Mouse (Mus musculus) granulocyte monocyte progenitor cell, adult 5-6 weeks (primary cell): Measurements from ENCODE around the gene Lamtor1. TPM values are rescaled to one million over a fixed set of nuclear protein-coding genes. Genes with fewer than 3 reads are reported as not detected.
A peak's percentile ranks its signal among the peaks of the same experiment; 100 is the strongest.
"Not testable (repeated sequence)": the region's sequence is repeated elsewhere in the genome, so short reads cannot be mapped to it uniquely, and the experiment has no call there.

ENCODE experiments used
- ATAC-seq: replicated peaks from 2 replicates; pipeline ENCODE4 v1.8.0; 2016; ENCODE audit warnings: mild to moderate bottlenecking, moderate TSS enrichment, inconsistent platforms; ENCODE audit not compliant: poor library complexity, severe bottlenecking
- total RNA-seq, 2 experiments: library from RNA; stranded (forward) in 1 of 2; stranded (reverse) in 1 of 2; fragments of 200-712, 200-1000 nt in 1 of 2; fragments of >200 nt in 1 of 2; fragmentation: Nextera tagmentation in 1 of 2; gene quantifications; 2 replicates each; pipeline ENCODE4 v1.2.3; 2014 to 2017

Gene Lamtor1
- total RNA-seq, 2 experiments from 2014 or later: 89.7 to 91.7 TPM

- peak; percentile 92 for ATAC-seq
These were observed 9.3 kb upstream of the Lamtor1 start for GRCm38 (mm10) chr7:101896104-101897066.

DNA sequence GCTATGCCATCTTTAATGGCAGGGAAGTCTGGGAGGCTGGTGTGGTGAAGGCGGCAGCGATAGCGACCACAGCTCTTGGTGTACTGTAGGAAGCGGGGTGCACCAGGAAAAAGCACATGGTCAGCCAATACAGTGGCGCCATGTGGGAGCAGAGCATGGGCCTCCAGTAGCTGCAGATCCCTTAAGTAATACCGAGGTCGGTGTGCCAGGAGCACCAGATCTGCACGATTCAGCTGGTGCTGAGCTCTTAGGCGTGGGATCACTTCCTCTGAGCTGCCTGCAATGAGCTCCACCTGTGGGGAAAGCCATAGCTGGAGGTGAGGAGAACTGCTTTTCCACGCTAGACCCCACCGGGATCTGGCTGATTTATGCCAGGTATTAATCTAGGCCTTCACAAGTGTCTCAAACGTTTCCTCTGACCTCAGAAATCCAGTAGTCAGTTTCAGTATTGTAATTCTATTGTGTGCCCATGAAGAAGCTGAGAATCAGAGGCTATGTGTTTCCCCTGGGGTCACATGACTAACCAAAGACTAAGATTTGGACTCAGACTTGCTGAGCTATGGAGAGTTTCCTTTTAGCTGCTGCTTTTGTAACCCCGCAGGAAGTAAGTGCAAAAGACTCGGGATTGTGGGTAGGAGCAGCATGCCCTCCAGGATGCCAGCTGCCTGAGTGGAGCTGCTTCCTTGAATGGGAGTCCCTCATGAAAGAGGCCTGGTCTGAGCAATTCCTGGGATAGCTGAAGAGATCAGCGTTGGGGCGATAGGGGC, 5.2 kb upstream of the Lamtor1 start:
- no peak for ATAC-seq

- ATAC-seq: no peak
These were observed 3.7 kb upstream of the Lamtor1 start for GRCm38 (mm10) chr7:101901969-101902368.

- ATAC-seq: no peak
These were observed 2.9 kb upstream of the Lamtor1 start for GRCm38 (mm10) chr7:101902846-101903245.

GRCm38 (mm10) chr7:101906287-101906681, 580 bp downstream of the Lamtor1 start, which contains the start of gene Tomt:
Gene Tomt, minus strand, starts transcription at chr7:101906359.
- no peak for ATAC-seq

GRCm38 (mm10) chr7:101906696-101907095, 992 bp downstream of the Lamtor1 start:
- no peak; the same call in 1 of the 2 replicates for ATAC-seq

DNA sequence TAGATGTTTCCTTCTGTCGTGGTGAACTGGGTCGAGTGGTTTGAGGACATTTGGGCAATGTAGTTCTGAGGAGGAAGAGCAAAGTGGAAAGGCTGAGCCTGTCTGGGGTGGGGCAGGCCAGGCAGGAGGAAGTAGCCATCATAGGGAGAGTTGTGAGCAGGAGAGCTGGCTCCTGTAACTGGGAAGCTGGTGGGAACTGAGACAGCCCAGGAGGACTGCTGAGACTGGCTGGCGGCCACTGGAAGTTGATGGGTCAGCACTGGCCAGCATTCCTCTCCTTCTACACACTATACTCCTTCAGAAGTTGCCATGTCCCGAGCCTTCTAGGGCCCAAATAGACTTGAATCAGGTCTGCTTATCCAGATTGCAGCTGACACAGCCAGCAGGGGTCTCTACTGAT, 2.7 kb downstream of the Lamtor1 start:
- ATAC-seq: peak; percentile 18

- no peak for ATAC-seq
These were observed 4.4 kb downstream of the Lamtor1 start for GRCm38 (mm10) chr7:101910138-101910537.

GRCm38 (mm10) chr7:101911982-101912381, 6.3 kb downstream of the Lamtor1 start:
- no peak for ATAC-seq

DNA sequence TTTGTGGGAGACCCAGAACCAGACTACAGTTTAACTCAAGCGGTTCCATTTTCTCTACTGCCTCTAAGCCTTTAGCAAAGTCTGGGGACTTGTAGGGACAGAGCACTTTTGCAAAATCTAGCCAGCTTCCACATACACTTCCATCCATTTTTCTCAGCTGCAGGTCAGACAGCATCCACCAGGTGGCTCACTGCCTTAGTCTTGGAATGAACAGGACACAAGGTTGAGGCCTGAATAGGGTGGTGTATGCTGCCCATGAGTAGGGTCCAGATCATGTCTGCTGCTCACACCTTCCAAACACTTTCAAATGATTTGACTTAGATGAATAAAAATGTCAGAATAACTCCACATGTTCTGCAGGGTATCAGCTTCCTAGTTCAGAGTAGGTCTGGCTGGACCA, 12.4 kb downstream of the Lamtor1 start:
- ATAC-seq: peak; percentile 86

- ATAC-seq: not testable (repeated sequence)
These were observed 20.2 kb downstream of the Lamtor1 start for GRCm38 (mm10) chr7:101925892-101926291.

DNA sequence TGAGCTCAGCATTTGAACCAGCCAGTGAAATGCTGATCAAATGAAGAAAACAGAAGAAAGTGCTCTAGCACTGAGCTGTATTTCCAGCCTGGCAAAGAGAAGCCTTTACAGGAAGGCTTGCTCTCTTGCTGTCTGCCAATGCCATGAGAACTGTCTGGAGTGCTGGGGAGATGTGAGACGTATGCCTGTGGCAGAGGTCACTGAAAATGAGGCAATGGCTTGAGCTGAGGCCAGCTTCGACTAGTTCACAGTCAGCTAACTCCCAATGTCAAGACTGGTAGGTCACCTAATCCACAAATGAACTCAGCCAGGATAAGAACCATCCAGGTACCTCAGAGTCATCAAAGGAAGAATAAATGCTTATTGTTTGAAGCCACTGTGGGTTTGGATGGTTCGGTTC, 22.4 kb downstream of the Lamtor1 start:
- no peak for ATAC-seq

- ATAC-seq: no peak
These were observed 26.8 kb downstream of the Lamtor1 start for GRCm38 (mm10) chr7:101932551-101932950.

- ATAC-seq: 0 out of 2 replicates have a peak, but pooled peaks have one; percentile 4
These were observed 27.6 kb downstream of the Lamtor1 start for GRCm38 (mm10) chr7:101933300-101933699.

DNA sequence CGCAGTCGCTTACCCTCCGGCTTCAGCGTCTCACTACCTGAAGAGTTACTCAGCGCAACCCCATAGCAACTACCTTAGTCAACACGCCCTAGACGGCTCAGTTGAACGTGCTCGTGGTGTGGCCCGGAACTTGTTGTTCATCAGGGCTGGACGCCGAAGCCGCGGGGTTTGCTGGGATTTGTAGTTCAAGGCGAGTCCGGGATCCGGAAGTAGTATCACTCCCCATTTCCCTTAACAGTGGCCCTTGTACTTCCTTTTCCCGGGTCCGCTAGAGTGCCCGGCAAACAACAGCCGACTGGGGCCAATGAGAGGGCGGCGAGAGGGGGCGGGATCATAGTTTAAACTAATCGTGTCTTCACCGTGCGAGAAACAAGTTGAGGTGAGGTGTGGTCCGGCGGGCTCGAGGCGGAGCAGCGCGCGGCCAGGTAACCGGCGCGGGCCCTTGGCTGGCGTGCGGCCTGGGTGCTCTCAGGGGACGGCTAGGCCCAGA, 28.1 kb downstream of the Lamtor1 start, which contains the start of the genes Lrrc51 and Numa1:
Lrrc51 (minus strand) TSS at position 145 of the 490 bp plus-strand sequence.
Numa1 (plus strand) TSS at position 361 of the 490 bp plus-strand sequence.
- peak; percentile 96 for ATAC-seq

DNA sequence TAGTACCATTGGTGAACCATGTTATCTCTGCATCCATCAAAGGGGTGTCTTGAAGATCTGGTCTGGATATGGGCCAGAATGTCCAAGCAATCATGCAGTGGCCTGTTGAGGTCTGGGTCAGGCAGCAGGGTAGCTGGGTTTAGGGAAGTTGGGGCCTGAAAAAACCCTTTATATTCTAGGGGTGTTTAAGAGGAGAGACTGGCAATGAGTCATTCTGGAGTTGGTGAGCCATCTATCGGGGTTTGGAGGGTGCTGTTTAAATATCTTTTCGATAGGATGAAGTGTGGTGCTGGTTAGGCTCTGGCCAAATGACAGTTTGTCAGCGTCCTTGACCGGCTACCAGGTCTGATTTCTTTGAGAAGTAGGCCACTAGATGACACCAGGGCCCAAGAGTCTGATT, 30.3 kb downstream of the Lamtor1 start:
- ATAC-seq: peak; percentile 21; the same call in 1 of the 2 replicates

- ATAC-seq: no peak
These were observed 31.3 kb downstream of the Lamtor1 start for GRCm38 (mm10) chr7:101936996-101937395.

DNA sequence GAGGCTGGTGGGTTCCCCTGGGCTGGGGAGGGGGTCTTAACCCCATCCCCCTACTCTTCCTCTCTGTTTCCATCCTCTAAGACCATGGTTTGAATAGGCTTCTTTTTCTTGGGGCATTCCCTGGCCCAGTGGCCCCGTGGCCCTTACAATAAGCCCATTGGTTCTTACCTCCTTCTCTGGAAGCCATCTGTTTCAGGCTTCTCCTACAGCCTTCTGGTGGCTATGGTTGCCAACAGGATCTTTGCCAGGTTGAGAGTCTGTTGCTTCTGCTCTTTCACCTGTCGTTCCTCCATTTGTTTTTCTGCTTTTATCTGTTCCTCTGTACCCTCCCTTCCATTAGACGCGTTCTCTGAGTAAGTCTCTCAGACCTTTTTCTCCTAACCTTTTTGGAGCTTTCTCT, 31.9 kb downstream of the Lamtor1 start:
- no peak for ATAC-seq

- no peak for ATAC-seq
These were observed 32.6 kb downstream of the Lamtor1 start for GRCm38 (mm10) chr7:101938348-101938747.

- no peak for ATAC-seq
These were observed 34.1 kb downstream of the Lamtor1 start for GRCm38 (mm10) chr7:101939758-101940157.

DNA sequence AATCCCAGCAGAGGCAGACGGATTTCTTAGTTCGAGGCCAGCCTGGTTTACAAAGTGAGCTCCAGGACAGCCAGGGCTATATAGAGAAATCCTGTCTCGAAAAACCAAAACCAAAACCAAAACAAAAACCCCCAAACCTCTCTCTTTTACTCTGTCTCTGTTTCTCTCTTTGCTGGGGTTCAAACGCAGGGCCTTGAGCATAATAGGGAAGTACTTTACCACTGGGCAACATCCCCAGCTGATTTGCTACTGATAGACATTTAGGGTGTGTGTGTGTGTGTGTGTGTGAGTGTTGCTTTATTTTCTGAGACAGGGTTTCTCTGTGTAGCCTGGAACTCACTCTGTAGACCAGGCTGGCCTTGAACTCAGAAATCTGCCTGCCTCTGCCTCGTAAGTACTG, 43.3 kb downstream of the Lamtor1 start:
- ATAC-seq: peak; percentile 82
